Mouse (Mus musculus) liver, embryonic 15.5 days (tissue): ENCODE data around the gene Axdnd1. TPM values are rescaled to one million over a fixed set of nuclear protein-coding genes. Genes with fewer than 3 reads are reported as not detected.

Source experiments
- ATAC-seq: fragments of 200-750 bp; cut with Nextera tagmentation; 2 replicates; pipeline ENCODE4 v1.8.0; 2017; ENCODE audit warnings: moderate number of reproducible peaks, mild to moderate bottlenecking, moderate library complexity; ENCODE audit not compliant: insufficient read depth
- H3K27ac ChIP-seq: fragments of 300-500 bp; sonication (generic); replicated peaks from 2 replicates; pipeline ENCODE4 v1.5.1; 2015; ENCODE audit warnings: mild to moderate bottlenecking, inconsistent platforms
- H3K27me3 ChIP-seq: fragments of 300-500 bp; sonication (generic); 2 replicates; pipeline ENCODE4 v1.6.1; 2015; ENCODE audit warnings: mild to moderate bottlenecking, inconsistent platforms
- H3K36me3 ChIP-seq: fragments of 300-500 bp; sonication (generic); replicated peaks from 2 replicates; pipeline ENCODE4 v1.6.1; 2015; ENCODE audit warnings: moderate library complexity, mild to moderate bottlenecking, inconsistent platforms
- H3K4me1 ChIP-seq: fragments of 300-500 bp; sonication (generic); replicated peaks from 2 replicates; pipeline ENCODE4 v1.6.1; 2015; ENCODE audit warnings: inconsistent platforms
- H3K4me2 ChIP-seq: fragments of 300-500 bp; sonication (generic); 2 replicates; pipeline ENCODE4 v1.6.1; 2015; ENCODE audit warnings: moderate library complexity, mild to moderate bottlenecking, inconsistent platforms
- H3K4me3 ChIP-seq: fragments of 300-500 bp; sonication (generic); replicated peaks from 2 replicates; pipeline ENCODE4 v1.5.1; 2015; ENCODE audit warnings: mild to moderate bottlenecking, inconsistent platforms
- H3K9ac ChIP-seq: fragments of 300-500 bp; sonication (generic); 2 replicates; pipeline ENCODE4 v1.6.1; 2015; ENCODE audit warnings: moderate library complexity, mild to moderate bottlenecking, inconsistent platforms
- H3K9me3 ChIP-seq: fragments of 300-500 bp; sonication (generic); replicated peaks from 2 replicates; pipeline ENCODE4 v1.6.1; 2016; ENCODE audit warnings: inconsistent platforms
- WGBS: fragments of 180-500 bp; shearing (Covaris S2); methylation state at CpG from one replicate; pipeline ENCODE4 v1.1.7; 2015; ENCODE audit warnings: mixed read lengths; ENCODE audit not compliant: insufficient replicate concordance; 5-methylcytosine and 5-hydroxymethylcytosine counted together
- polyA plus RNA-seq: library from polyadenylated mRNA; unstranded; fragments of >200 nt; fragmentation: Nextera tagmentation; extraction: Ambion mirVana; gene quantifications from 2 replicates; pipeline ENCODE4 v1.2.1, GENCODE M21; 2015

The Axdnd1 gene
- polyA plus RNA-seq, 1 experiment from 2014 or later = not detected

GRCm38 (mm10) chr1:156437016-156437708, 16.2 kb upstream of the Axdnd1 start:
- Histone ChIP-seq H3K27me3 (no peaks in the 10 kb centered on the region), H3K9ac (no peak overlapping the region), H3K4me3 (no peak overlapping the region), H3K9me3 (no peaks in the 10 kb centered on the region), H3K27ac (no peak overlapping the region), H3K36me3 (peaks cover 28% of the 10 kb centered on the region), H3K4me1 (no peaks in the 10 kb centered on the region), H3K4me2 (no peak overlapping the region)
- no peak for ATAC-seq
- WGBS = 67% methylated on average over 8 of the region's 8 CpGs

- no peaks in the 10 kb centered on the region for H3K9me3 ChIP-seq
- ATAC-seq = no peak
- 58% methylated on average over 3 of the region's 3 CpGs for WGBS
- peaks cover 32% of the 10 kb centered on the region for H3K36me3 ChIP-seq
- no peak overlapping the region for H3K27ac ChIP-seq
- no peak overlapping the region for H3K4me3 ChIP-seq
- no peaks in the 10 kb centered on the region for H3K27me3 ChIP-seq
- H3K9ac ChIP-seq = no peak overlapping the region
- H3K4me2 ChIP-seq = no peak overlapping the region
- H3K4me1 ChIP-seq = no peaks in the 10 kb centered on the region
These were observed 12.5 kb upstream of the Axdnd1 start for GRCm38 (mm10) chr1:156433497-156433896.

GRCm38 (mm10) chr1:156432498-156432897, 11.5 kb upstream of the Axdnd1 start:
- no peaks in the 10 kb centered on the region for H3K4me1 ChIP-seq
- WGBS = 74% methylated on average over 10 of the region's 10 CpGs
- ATAC-seq = no peak
- H3K4me3 ChIP-seq = no peak overlapping the region
- H3K27me3 ChIP-seq = no peaks in the 10 kb centered on the region
- H3K9ac ChIP-seq = no peak overlapping the region
- H3K36me3 ChIP-seq = peaks cover 32% of the 10 kb centered on the region
- no peaks in the 10 kb centered on the region for H3K9me3 ChIP-seq
- no peak overlapping the region for H3K4me2 ChIP-seq
- H3K27ac ChIP-seq = no peak overlapping the region

GRCm38 (mm10) chr1:156428434-156428833, 7.5 kb upstream of the Axdnd1 start:
- H3K27ac ChIP-seq = no peak overlapping the region
- H3K9me3 ChIP-seq = no peaks in the 10 kb centered on the region
- no peak overlapping the region for H3K9ac ChIP-seq
- 67% methylated on average over 6 of the region's 6 CpGs for WGBS
- H3K4me1 ChIP-seq = no peaks in the 10 kb centered on the region
- no peak for ATAC-seq
- peaks cover 17% of the 10 kb centered on the region for H3K36me3 ChIP-seq
- H3K4me2 ChIP-seq = no peak overlapping the region
- no peaks in the 10 kb centered on the region for H3K27me3 ChIP-seq
- H3K4me3 ChIP-seq = no peak overlapping the region

GRCm38 (mm10) chr1:156425746-156426145, 4.8 kb upstream of the Axdnd1 start:
- Histone ChIP-seq H3K4me2 (no peak overlapping the region), H3K36me3 (peaks cover 6% of the 10 kb centered on the region; the same call in 1 of the 2 replicates), H3K9me3 (no peaks in the 10 kb centered on the region), H3K4me1 (peaks cover 6% of the 10 kb centered on the region), H3K27me3 (no peaks in the 10 kb centered on the region), H3K9ac (no peak overlapping the region), H3K27ac (no peak overlapping the region), H3K4me3 (no peak overlapping the region)
- ATAC-seq = no peak
- WGBS = 70% methylated on average over 4 of the region's 4 CpGs

GRCm38 (mm10) chr1:156424054-156424453, 3.1 kb upstream of the Axdnd1 start:
- no peak for ATAC-seq
- H3K9me3 ChIP-seq = no peaks in the 10 kb centered on the region
- H3K27me3 ChIP-seq = no peaks in the 10 kb centered on the region
- 61% methylated on average over 3 of the region's 3 CpGs for WGBS
- no peak overlapping the region for H3K4me3 ChIP-seq
- H3K4me2 ChIP-seq = no peak overlapping the region
- no peak overlapping the region for H3K9ac ChIP-seq
- H3K27ac ChIP-seq = no peak overlapping the region
- no peaks in the 10 kb centered on the region for H3K36me3 ChIP-seq
- peaks cover 12% of the 10 kb centered on the region for H3K4me1 ChIP-seq

GRCm38 (mm10) chr1:156423493-156423892, 2.5 kb upstream of the Axdnd1 start:
- Histone ChIP-seq H3K36me3 (no peaks in the 10 kb centered on the region), H3K4me1 (peaks cover 12% of the 10 kb centered on the region), H3K27ac (no peak overlapping the region), H3K27me3 (no peaks in the 10 kb centered on the region), H3K9ac (no peak overlapping the region), H3K9me3 (no peaks in the 10 kb centered on the region), H3K4me2 (no peak overlapping the region), H3K4me3 (no peak overlapping the region)
- WGBS = 74% methylated on average over 6 of the region's 6 CpGs
- no peak for ATAC-seq

- ATAC-seq = no peak
- Histone ChIP-seq H3K9me3 (no peaks in the 10 kb centered on the region), H3K4me1 (peaks cover 12% of the 10 kb centered on the region), H3K9ac (no peak overlapping the region), H3K4me3 (no peak overlapping the region), H3K27ac (no peak overlapping the region), H3K4me2 (no peak overlapping the region), H3K36me3 (no peaks in the 10 kb centered on the region), H3K27me3 (no peaks in the 10 kb centered on the region)
- 75% methylated on average over 6 of the region's 6 CpGs for WGBS
These were observed 1.9 kb upstream of the Axdnd1 start for GRCm38 (mm10) chr1:156422856-156423255.

- WGBS = 58% methylated on average over 4 of the region's 4 CpGs
- Histone ChIP-seq H3K27ac (no peak overlapping the region), H3K4me1 (peaks cover 12% of the 10 kb centered on the region), H3K4me2 (no peak overlapping the region), H3K9me3 (no peaks in the 10 kb centered on the region), H3K36me3 (no peaks in the 10 kb centered on the region), H3K4me3 (no peak overlapping the region), H3K9ac (no peak overlapping the region), H3K27me3 (no peaks in the 10 kb centered on the region)
- ATAC-seq = no peak
These were observed 2.8 kb downstream of the Axdnd1 start for GRCm38 (mm10) chr1:156418170-156418569.

GRCm38 (mm10) chr1:156408521-156408920, 12.4 kb downstream of the Axdnd1 start:
- WGBS = 42% methylated on average over 4 of the region's 4 CpGs
- Histone ChIP-seq H3K9me3 (no peaks in the 10 kb centered on the region), H3K4me2 (no peak overlapping the region), H3K27ac (no peak overlapping the region), H3K27me3 (no peaks in the 10 kb centered on the region), H3K9ac (no peak overlapping the region), H3K4me1 (no peaks in the 10 kb centered on the region), H3K4me3 (no peak overlapping the region), H3K36me3 (no peaks in the 10 kb centered on the region)
- no peak for ATAC-seq

GRCm38 (mm10) chr1:156408004-156408403, 13.0 kb downstream of the Axdnd1 start:
- Histone ChIP-seq H3K36me3 (no peaks in the 10 kb centered on the region), H3K4me3 (no peak overlapping the region), H3K4me1 (no peaks in the 10 kb centered on the region), H3K27me3 (no peaks in the 10 kb centered on the region), H3K9me3 (no peaks in the 10 kb centered on the region), H3K4me2 (no peak overlapping the region), H3K9ac (no peak overlapping the region), H3K27ac (no peak overlapping the region)
- WGBS = 12% methylated on average over 3 of the region's 3 CpGs
- ATAC-seq = no peak

GRCm38 (mm10) chr1:156403251-156403650, 17.7 kb downstream of the Axdnd1 start:
- 69% methylated on average over 10 of the region's 10 CpGs for WGBS
- Histone ChIP-seq H3K27ac (no peak overlapping the region), H3K27me3 (no peaks in the 10 kb centered on the region), H3K9ac (no peak overlapping the region), H3K4me1 (no peaks in the 10 kb centered on the region), H3K4me2 (no peak overlapping the region), H3K36me3 (no peaks in the 10 kb centered on the region), H3K9me3 (no peaks in the 10 kb centered on the region), H3K4me3 (no peak overlapping the region)
- ATAC-seq = no peak
